Mouse (Mus musculus) heart, postnatal 36 days (tissue): Measurements from ENCODE around the gene Olfm4. TPM values are rescaled to one million over a fixed set of nuclear protein-coding genes. Genes with fewer than 3 reads are reported as not detected.

ENCODE experiments used
- DNase-seq, 2 experiments: peaks; one replicate each; pipeline ENCODE4 v3.0.0; 2021 to 2022
- intact Hi-C: fragments of 180-260 bp; cut with DNase I; formaldehyde crosslinking; loops from one replicate; pipeline ENCODE4 v1.15.1; 2025
- total RNA-seq, 2 experiments: library from RNA; stranded (reverse); gene quantifications; 2 replicates each; pipeline ENCODE4 v1.2.3; 2021

Gene Olfm4
- total RNA-seq, result not detected

- intact Hi-C loops, result no loop called here
Measured at GRCm38 (mm10) chr14:79983781-79984180, at the start of gene Olfm4. Olfm4 (plus strand) TSS chr14:79984081.

DNA sequence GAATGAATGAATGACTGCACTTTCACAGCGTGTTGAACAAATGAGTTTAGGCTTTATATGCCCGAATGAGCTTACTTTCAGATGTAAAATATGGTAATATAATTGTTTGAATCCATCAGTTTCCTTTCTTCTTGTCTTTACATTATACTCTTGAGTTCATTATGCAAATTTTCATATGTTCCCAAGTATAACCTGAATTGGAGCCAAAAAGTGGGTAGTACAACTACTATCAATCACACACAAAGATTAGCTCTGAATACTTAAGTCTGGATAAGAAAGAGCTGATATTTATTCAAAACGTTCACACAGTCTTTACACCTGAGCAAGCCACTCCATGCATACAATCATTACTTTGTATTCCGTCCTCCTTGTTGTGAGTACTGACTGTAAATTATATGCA is 49.5 kb upstream of the Olfm4 start:
- intact Hi-C loops, result no loop called here
- no peak for DNase-seq

More at GRCm38 (mm10) chr14:79983781-79984180, at the start of gene Olfm4:
- DNase-seq, result no peak

GRCm38 (mm10) chr14:79936879-79937468 is 46.9 kb upstream of the Olfm4 start:
- no peak for DNase-seq
- intact Hi-C loops, result no loop called here

DNA sequence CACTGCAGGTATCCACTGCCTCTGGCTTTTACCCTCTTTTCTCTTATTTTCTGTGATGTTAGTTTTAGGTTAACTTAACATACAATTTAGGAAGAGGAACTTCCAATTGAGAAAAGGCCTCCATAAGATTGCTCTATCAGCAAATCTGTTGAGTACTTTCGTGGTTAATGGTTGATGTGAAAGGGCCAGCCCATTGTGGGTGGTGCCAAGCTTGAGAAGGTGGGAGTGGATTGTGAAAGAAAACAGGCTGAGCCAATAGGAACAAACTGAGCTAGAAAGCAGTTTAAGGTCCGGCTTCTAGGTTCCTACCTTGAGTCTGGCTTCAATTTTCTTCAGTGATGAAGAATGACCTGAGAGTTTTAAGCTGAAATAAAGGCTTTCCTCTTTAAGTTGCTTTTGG is 38.0 kb upstream of the Olfm4 start:
- no peak for DNase-seq
- intact Hi-C loops, result no loop called here

DNA sequence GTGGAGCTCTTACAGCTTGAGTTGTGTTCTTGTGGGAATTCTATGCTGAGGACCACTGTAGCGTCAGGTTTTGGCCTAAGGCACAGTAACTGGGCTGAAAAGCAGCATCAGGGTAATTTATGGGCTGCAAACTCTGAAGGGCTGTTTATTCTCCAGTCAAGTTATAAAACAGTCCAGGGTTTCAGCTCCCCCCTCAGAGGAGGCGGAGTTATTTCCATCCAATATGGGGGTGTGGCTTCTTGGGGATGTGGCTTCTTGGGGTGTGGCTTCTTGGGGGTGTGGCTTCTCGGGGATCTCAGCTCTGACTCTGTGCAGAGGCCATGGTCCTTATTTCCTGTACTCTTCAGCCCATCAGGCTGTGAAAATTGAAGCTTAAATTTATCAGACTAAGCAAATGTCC is 28.2 kb upstream of the Olfm4 start:
- intact Hi-C loops, result no loop called here
- DNase-seq, result no peak

GRCm38 (mm10) chr14:79957789-79958487 is 25.9 kb upstream of the Olfm4 start:
- DNase-seq, result no peak
- intact Hi-C loops, result no loop called here

DNA sequence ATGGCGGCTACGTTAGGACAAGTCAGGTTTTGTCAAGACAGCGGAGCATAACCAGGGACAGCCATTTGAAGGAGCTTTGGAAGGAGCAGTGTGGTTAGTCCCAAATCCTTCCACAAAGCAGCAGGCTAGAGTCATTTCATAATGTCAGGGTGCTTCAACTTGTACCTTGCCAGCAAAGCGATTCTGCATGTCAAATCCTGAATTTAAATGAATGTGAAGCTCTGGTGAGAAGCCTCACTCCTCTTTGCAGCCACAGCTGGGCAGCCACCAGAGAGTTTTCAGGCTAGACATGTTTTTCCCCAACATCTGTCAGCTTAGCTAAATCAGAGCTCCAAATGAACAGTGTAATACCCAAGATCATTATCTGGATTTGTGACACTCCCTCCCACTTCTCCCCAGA is 22.7 kb upstream of the Olfm4 start:
- no peak for DNase-seq
- intact Hi-C loops, result no loop called here

DNA sequence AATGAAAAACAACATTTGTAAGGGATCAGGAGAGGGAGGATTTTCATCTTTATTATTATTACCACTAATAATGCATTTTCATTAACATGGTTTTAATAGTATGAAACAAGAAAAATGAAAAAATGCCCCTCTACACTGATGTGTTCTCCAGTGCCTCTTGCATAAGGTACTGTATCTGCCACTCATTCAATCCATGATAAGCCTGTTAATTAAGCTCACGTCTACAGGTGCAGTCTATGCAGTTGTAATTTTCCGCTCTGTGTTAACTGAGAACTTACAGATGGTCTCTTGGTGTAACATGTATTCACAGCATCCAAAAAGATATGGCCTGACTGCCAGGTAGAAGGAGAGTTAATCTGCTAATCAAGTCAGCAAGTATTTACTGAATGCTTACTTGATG is 22.3 kb upstream of the Olfm4 start:
- intact Hi-C loops, result no loop called here
- no peak for DNase-seq

GRCm38 (mm10) chr14:79970165-79970564 is 13.7 kb upstream of the Olfm4 start:
- DNase-seq, result peak; percentile 13 to 30
- intact Hi-C loops, result no loop called here

DNA sequence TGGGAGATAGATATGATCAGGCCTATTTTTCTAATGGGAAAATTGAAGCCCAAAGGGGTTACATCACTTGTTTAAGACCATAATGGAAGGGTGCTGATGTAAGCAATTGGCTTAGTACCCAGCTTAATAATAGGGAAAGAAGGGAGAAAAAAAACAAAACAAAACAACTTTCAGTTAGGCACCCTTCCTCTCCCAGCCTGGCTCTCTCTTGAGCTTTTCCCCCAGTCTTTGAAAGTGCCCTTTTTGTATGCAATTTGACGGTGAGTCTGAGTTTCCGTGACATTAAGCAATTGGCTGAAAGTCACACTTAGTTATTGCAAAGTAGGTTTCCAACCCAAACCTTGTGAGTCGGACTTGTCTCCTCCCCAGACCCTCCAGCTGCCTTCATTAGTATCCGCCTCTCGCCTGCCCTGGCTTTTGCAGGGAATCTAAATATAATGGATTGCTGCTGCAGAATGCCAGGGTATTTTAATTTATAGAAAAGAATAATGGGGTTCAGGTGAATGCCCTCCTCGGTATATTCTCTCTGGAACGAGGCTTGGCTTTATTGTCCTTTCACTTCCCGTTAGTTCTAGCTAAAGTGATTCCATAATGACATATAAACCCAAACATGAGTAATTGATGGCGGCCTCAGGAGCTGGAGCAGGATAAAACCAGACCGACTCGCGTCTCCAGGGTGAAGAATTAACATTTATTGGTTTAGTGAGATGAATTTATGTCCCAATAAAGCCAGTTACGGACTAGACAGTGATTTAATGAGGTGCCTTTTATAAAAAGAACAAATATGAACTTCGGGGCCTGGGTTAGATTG is 12.7 kb upstream of the Olfm4 start:
- no peak for DNase-seq
- intact Hi-C loops, result no loop called here

GRCm38 (mm10) chr14:79981437-79981836 is 2.4 kb upstream of the Olfm4 start:
- no peak for DNase-seq
- intact Hi-C loops, result no loop called here

- intact Hi-C loops, result no loop called here
- DNase-seq, result peak in 1 of 2 experiments; percentile 3
Measured at GRCm38 (mm10) chr14:79985137-79985670, 1.3 kb downstream of the Olfm4 start.

DNA sequence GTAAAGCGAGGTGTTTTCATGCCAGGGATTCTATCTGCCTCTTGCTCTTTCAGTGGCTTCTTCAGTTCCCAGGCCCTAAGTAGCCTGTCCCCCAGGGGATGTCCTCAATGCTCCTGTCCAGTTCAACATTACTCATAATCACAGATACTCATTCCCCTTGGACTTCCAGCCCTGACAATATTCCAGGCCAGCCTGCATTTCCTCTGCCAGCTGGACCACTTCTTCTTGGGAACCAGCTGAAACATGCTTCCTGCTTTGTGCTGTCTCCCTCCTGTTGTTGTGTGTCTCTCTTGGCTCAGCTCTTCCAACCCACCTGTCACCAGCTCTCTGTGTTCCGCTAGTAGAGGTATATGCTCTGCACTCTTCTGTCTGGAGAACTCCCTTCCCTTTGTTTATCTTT is 1.8 kb downstream of the Olfm4 start:
- DNase-seq, result peak; percentile 30 to 31
- intact Hi-C loops, result no loop called here

- intact Hi-C loops, result no loop called here
- DNase-seq, result no peak
Measured at GRCm38 (mm10) chr14:79986831-79987230, 3.0 kb downstream of the Olfm4 start.

- intact Hi-C loops, result no loop called here
- DNase-seq, result no peak
Measured at GRCm38 (mm10) chr14:79989785-79990184, 5.9 kb downstream of the Olfm4 start.

GRCm38 (mm10) chr14:79990547-79990946 is 6.7 kb downstream of the Olfm4 start:
- intact Hi-C loops, result no loop called here

DNA sequence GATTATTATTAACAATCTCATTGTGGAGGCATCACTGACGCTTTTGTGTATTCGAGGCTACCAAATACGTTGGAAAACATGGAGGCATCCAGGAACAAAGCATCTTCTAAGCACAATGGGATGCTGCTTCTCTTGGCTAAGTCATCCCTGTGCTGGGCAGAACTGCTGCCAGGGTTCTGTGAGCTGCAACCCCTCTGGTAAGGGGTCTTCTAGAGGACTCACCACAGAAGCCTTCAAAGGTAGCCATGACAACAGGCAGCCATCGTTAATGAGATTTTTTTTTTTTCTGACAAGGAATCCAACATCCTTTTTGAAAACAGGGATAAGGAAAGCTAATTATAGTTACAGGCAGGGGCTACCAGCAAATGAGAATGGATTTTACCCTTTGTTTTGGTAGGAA is 13.7 kb downstream of the Olfm4 start:
- intact Hi-C loops, result no loop called here
- DNase-seq, result no peak

More at GRCm38 (mm10) chr14:79990547-79990946, 6.7 kb downstream of the Olfm4 start:
- no peak for DNase-seq

DNA sequence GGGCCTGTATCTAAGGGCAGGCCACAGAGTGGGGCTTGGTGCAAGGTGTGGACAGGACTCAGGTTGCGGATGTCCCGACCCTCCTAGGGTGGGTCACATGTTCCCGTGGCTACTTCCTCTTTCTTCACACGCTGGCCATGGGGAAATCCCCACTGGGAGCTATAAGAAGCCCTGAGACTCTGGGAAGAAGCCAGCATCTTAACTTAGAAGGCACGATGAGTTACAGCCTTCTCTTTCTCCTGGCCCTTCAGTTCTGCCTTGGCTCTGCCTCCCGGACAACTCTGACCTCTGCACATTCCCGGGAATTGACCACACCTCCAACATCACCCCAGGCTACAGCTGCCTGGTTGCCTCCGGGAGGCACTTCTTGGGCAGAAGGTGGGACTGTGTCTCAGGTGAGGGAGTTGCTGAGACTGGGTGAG is 16.2 kb downstream of the Olfm4 start:
- DNase-seq, result no peak

DNA sequence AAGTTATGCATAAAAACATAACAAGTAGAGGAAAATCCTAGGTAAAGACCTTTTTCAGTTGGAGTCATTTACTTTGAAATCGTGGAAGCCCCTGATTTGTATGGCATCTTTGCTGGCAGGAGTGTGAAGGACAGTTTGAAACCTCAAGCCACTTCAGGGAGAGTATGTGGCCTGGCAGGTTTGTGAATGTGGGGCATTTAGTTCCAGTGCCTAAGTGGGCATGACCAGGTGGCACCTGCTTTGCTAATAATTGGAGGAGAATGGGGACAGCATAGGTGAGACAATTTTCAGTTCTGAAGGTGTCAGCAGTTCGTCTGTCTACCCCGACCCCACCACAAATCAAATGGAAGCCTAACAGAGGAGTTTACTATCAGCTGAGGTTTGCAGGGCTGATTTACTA is 23.8 kb downstream of the Olfm4 start:
- intact Hi-C loops, result no loop called here
- no peak for DNase-seq

More for the DNA sequence above, 16.2 kb downstream of the Olfm4 start:
- intact Hi-C loops, result no loop called here

GRCm38 (mm10) chr14:80010426-80010825 is 26.5 kb downstream of the Olfm4 start:
- intact Hi-C loops, result no loop called here

DNA sequence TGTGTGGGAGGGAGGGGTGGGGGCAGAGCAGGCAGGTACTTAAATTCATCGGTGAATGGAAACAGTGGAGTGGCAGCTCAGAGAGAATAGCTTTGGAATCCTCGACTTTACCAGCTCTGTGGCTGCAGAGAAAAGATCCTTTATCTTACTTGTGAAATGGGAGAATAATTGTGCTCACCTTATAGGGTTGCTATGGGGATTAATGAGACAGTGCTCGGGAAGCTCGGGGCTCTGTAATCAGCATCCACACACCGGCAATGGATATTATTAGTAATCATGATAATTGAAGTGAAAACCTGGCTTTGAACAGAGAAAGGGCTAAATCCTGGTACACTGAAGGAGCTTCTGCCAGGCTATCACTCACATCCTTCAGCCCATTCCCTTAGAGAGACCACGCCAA is 31.1 kb downstream of the Olfm4 start:
- no peak for DNase-seq
- intact Hi-C loops, result no loop called here

More at GRCm38 (mm10) chr14:80010426-80010825, 26.5 kb downstream of the Olfm4 start:
- DNase-seq, result no peak
